Mouse (Mus musculus): ENCODE measurements around the gene Mtus2.

Mtus2 gene

GRCm38 (mm10) chr5:148181308-148181630 lies 224.1 kb downstream of the Mtus2 start:
- DNase-seq (ENCODE audit: low spot score in 2 of 2): no peak

- DNase-seq (ENCODE audit: low spot score in 2 of 2): no peak
Observed at GRCm38 (mm10) chr5:148181901-148182300, 224.8 kb downstream of the Mtus2 start.

GRCm38 (mm10) chr5:148185898-148186297 lies 228.8 kb downstream of the Mtus2 start:
- DNase-seq (ENCODE audit: low spot score in 2 of 2): no peak

- DNase-seq (ENCODE audit: low spot score in 2 of 2): no peak
Observed at GRCm38 (mm10) chr5:148191416-148191815, 234.3 kb downstream of the Mtus2 start.

GRCm38 (mm10) chr5:148211831-148212230 lies 254.7 kb downstream of the Mtus2 start:
- no peak for DNase-seq (ENCODE audit: low spot score in 2 of 2)

- no peak for DNase-seq (ENCODE audit: low spot score in 2 of 2)
Observed at GRCm38 (mm10) chr5:148216786-148217185, 259.7 kb downstream of the Mtus2 start.

- DNase-seq (ENCODE audit: low spot score in 2 of 2): no peak
Observed at GRCm38 (mm10) chr5:148222898-148223297, 265.8 kb downstream of the Mtus2 start.

- no peak for DNase-seq (ENCODE audit: low spot score in 2 of 2)
Observed at GRCm38 (mm10) chr5:148224004-148224403, 266.9 kb downstream of the Mtus2 start.

GRCm38 (mm10) chr5:148233714-148234113 lies 276.6 kb downstream of the Mtus2 start:
- DNase-seq (ENCODE audit: low spot score in 2 of 2): no peak

- no peak for DNase-seq (ENCODE audit: low spot score in 2 of 2)
Observed at GRCm38 (mm10) chr5:148236616-148237015, 279.5 kb downstream of the Mtus2 start.

- peak in 1 of 2 experiments; percentile 44 for DNase-seq (ENCODE audit: low spot score in 2 of 2)
Observed at GRCm38 (mm10) chr5:148239067-148239466, 281.9 kb downstream of the Mtus2 start.

- DNase-seq (ENCODE audit: low spot score in 2 of 2): no peak
Observed at GRCm38 (mm10) chr5:148239757-148240156, 282.6 kb downstream of the Mtus2 start.

GRCm38 (mm10) chr5:148241932-148242331 lies 284.8 kb downstream of the Mtus2 start:
- peak; percentile 60 to 79 for DNase-seq (ENCODE audit: low spot score in 2 of 2)

- DNase-seq (ENCODE audit: low spot score in 2 of 2): no peak
Observed at GRCm38 (mm10) chr5:148244471-148244870, 287.4 kb downstream of the Mtus2 start.

- DNase-seq (ENCODE audit: low spot score in 2 of 2): no peak
Observed at GRCm38 (mm10) chr5:148245386-148245785, 288.3 kb downstream of the Mtus2 start.

- no peak for DNase-seq (ENCODE audit: low spot score in 2 of 2)
Observed at GRCm38 (mm10) chr5:148248236-148248635, 291.1 kb downstream of the Mtus2 start.

GRCm38 (mm10) chr5:148251847-148252246 lies 294.7 kb downstream of the Mtus2 start:
- DNase-seq (ENCODE audit: low spot score in 2 of 2): no peak

GRCm38 (mm10) chr5:148262016-148262415 lies 304.9 kb downstream of the Mtus2 start:
- DNase-seq (ENCODE audit: low spot score in 2 of 2): no peak

GRCm38 (mm10) chr5:148264819-148265707 lies 307.9 kb downstream of the Mtus2 start:
- peak in 1 of 2 experiments; percentile 11 for DNase-seq (ENCODE audit: low spot score in 2 of 2)

- DNase-seq (ENCODE audit: low spot score in 2 of 2): no peak
Observed at GRCm38 (mm10) chr5:148266841-148267240, 309.7 kb downstream of the Mtus2 start.

- no peak for DNase-seq (ENCODE audit: low spot score in 2 of 2)
Observed at GRCm38 (mm10) chr5:148267446-148267845, 310.3 kb downstream of the Mtus2 start.

- DNase-seq (ENCODE audit: low spot score in 2 of 2): no peak
Observed at GRCm38 (mm10) chr5:148272065-148272464, 314.9 kb downstream of the Mtus2 start.

- DNase-seq (ENCODE audit: low spot score in 2 of 2): no peak
Observed at GRCm38 (mm10) chr5:148272771-148273170, 315.7 kb downstream of the Mtus2 start.

- DNase-seq (ENCODE audit: low spot score in 2 of 2): no peak
Observed at GRCm38 (mm10) chr5:148278233-148278632, 321.1 kb downstream of the Mtus2 start.
